Mouse (Mus musculus): ENCODE results near the gene Ip6k3.

The Ip6k3 gene

GRCm38 (mm10) chr17:27123103-27123502 lies 44.5 kb downstream of the Ip6k3 start:
- DNase-seq (ENCODE audit: low read depth, low spot score) = no peak

GRCm38 (mm10) chr17:27122701-27123100 lies 44.9 kb downstream of the Ip6k3 start:
- no peak for DNase-seq (ENCODE audit: low read depth, low spot score)

GRCm38 (mm10) chr17:27121781-27122180 lies 45.8 kb downstream of the Ip6k3 start:
- DNase-seq (ENCODE audit: low read depth, low spot score) = no peak

- DNase-seq (ENCODE audit: low read depth, low spot score) = no peak
Observed at GRCm38 (mm10) chr17:27121266-27121665, 46.3 kb downstream of the Ip6k3 start.

GRCm38 (mm10) chr17:27120561-27121024 lies 47.0 kb downstream of the Ip6k3 start:
- peak; percentile 27 for DNase-seq (ENCODE audit: low read depth, low spot score)

GRCm38 (mm10) chr17:27119954-27120353 lies 47.6 kb downstream of the Ip6k3 start:
- DNase-seq (ENCODE audit: low read depth, low spot score) = no peak

GRCm38 (mm10) chr17:27119540-27119895 lies 48.1 kb downstream of the Ip6k3 start:
- no peak for DNase-seq (ENCODE audit: low read depth, low spot score)

GRCm38 (mm10) chr17:27118676-27119539 lies 48.7 kb downstream of the Ip6k3 start:
- no peak for DNase-seq (ENCODE audit: low read depth, low spot score)

GRCm38 (mm10) chr17:27110072-27110471 lies 57.5 kb downstream of the Ip6k3 start:
- no peak for DNase-seq (ENCODE audit: low read depth, low spot score)

GRCm38 (mm10) chr17:27107936-27108335 lies 59.7 kb downstream of the Ip6k3 start:
- no peak for DNase-seq (ENCODE audit: low read depth, low spot score)

GRCm38 (mm10) chr17:27106745-27107144 lies 60.9 kb downstream of the Ip6k3 start:
- peak; percentile 56 for DNase-seq (ENCODE audit: low read depth, low spot score)

GRCm38 (mm10) chr17:27105698-27106470 lies 61.7 kb downstream of the Ip6k3 start:
- DNase-seq (ENCODE audit: low read depth, low spot score) = peak; percentile 59

GRCm38 (mm10) chr17:27101675-27102074 lies 65.9 kb downstream of the Ip6k3 start:
- DNase-seq (ENCODE audit: low read depth, low spot score) = no peak

GRCm38 (mm10) chr17:27095690-27096089 lies 71.9 kb downstream of the Ip6k3 start:
- no peak for DNase-seq (ENCODE audit: low read depth, low spot score)
